ENCODE assay signal across 7 mouse cellular contexts in the genomic region with DNA sequence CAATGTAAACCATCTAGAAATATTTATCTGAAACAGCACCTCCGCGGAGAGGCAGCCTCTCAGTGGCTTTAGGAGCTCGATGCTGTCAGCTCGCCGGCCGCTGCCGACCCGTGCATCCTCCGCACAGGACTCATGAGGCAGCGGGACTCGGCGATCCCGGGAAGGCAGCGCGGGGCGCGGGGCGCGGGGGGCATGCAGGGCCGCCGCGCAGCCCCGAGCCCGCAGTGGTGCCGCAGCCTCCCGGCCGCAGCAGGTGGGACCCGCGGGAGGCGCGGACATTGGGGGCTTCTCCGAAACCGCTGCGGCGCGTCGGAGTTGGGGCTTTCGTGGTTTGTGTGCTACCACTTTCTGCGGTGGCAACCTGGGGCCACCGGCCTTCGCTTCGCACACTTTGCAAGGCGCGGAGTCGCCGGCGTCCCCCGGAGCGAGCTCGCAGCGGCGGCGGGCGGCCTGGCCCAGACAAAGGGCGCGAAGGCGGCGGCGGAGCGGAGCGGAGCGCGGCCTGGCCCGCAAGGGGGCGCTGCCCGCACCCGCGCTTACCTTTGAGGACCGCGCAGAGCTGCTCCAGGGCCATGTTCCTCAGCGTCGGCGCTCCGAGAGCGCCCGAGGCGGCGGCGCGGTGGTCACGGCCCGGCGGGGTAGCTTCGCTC. TPM values are rescaled to one million over a fixed set of nuclear protein-coding genes. Genes with fewer than 3 reads are reported as not detected.
A peak's percentile ranks its signal among the peaks of the same experiment; 100 is the strongest.
DNase-seq lines count a peak whose midpoint lies in the region; ATAC-seq and TF ChIP-seq lines count a peak whose summit lies in the region.

No protein-coding gene starts in this region.

- peak; percentile 62 for TF ChIP-seq CTCF in gastrocnemius, adult 2 months (IDR thresholded peaks at IDR 0.05)

- peak overlapping the region; percentile 70 for H3K9ac ChIP-seq in intestine, embryonic 15.5 days

- H3K9me3 ChIP-seq in intestine, embryonic 15.5 days, result no peaks in the 10 kb centered on the region
- H3K9me3 ChIP-seq in midbrain, embryonic 10.5 days (replicated peaks), result no peaks in the 10 kb centered on the region

- ATAC-seq in intestine, embryonic 15.5 days, result peak; percentile 98

- H3K27me3 ChIP-seq in intestine, embryonic 15.5 days (replicated peaks), result no peaks in the 10 kb centered on the region
- peaks cover 24% of the 10 kb centered on the region for H3K27me3 ChIP-seq in midbrain, embryonic 10.5 days (ENCODE audit: low read depth, poor library complexity, severe bottlenecking)

- H3K36me3 ChIP-seq in intestine, embryonic 15.5 days, result no peaks in the 10 kb centered on the region
- 0 out of 2 replicates have a peak, but pooled peaks cover 3% of the 10 kb centered on the region for H3K36me3 ChIP-seq in midbrain, embryonic 10.5 days

- intact Hi-C loops in gastrocnemius, adult 2 months (cut with DNase I), result loop anchor here (2.0 kb wide), 1 partner anchor 141 kb away; a partner anchor contains a TSS
- intact Hi-C loops in left cerebral cortex, postnatal 36 days (cut with DNase I), result loop anchor here (1.0 to 5.0 kb wide), 3 partner anchors 777 to 885 kb away; no protein-coding TSS in a partner anchor

- H3K4me2 ChIP-seq in intestine, embryonic 15.5 days (replicated peaks), result peak overlapping the region; percentile 99

- peak overlapping the region; percentile 80 for H3K4me3 ChIP-seq in gastrocnemius, adult 2 months
- peak overlapping the region; percentile 70 for H3K4me3 ChIP-seq in intestine, embryonic 15.5 days (replicated peaks)
- H3K4me3 ChIP-seq in midbrain, embryonic 10.5 days, result peak overlapping the region; percentile 81

- peaks cover 4% of the 10 kb centered on the region for H3K4me1 ChIP-seq in intestine, embryonic 15.5 days (replicated peaks)
- H3K4me1 ChIP-seq in midbrain, embryonic 10.5 days, result peaks cover 14% of the 10 kb centered on the region

- WGBS in intestine, embryonic 15.5 days, result under 1% methylated on average over 84 of the region's 84 CpGs
- WGBS in midbrain, embryonic 10.5 days, result under 1% methylated on average over 84 of the region's 84 CpGs

- peak overlapping the region; percentile 28; the same call in 1 of the 2 replicates for H3K27ac ChIP-seq in gastrocnemius, adult 2 months
- H3K27ac ChIP-seq in intestine, embryonic 15.5 days, result peak overlapping the region; percentile 73
- H3K27ac ChIP-seq in midbrain, embryonic 10.5 days (replicated peaks), result peak overlapping the region; percentile 98

- peak; percentile 82 for DNase-seq in adrenal gland, postnatal 10 days
- peak; percentile 38 to 85 for DNase-seq in cerebellum, postnatal 4 days (ENCODE audit: low spot score in 2 of 2)
- peak; percentile 36 for DNase-seq in gastrocnemius, adult 2 months
- DNase-seq in left cerebral cortex, postnatal 36 days (ENCODE audit: low spot score in 2 of 2), result peak; percentile 40 to 58
- peak; percentile 87 for DNase-seq in midbrain, embryonic 10.5 days (ENCODE audit: low spot score)
- DNase-seq in spleen, adult 12 weeks (ENCODE audit: low spot score), result peak; percentile 34

RNA-seq across cellular contexts. Expression of a gene that starts 0.5 kb away (rescaled TPM):
- 1 to 10 TPM; 5.3 to 5.8 TPM for total RNA-seq in adrenal gland, postnatal 10 days (2021)
- 1 to 10 TPM in 1 of 2 experiments, under 1 TPM in 1; 0.86 to 3.8 TPM for total RNA-seq in gastrocnemius, adult 2 months (2021)
- 5.4 and 7.0 TPM in 2 replicates for polyA plus RNA-seq in intestine, embryonic 15.5 days (2015; fragmentation: Nextera tagmentation; extraction: Ambion mirVana)
- total RNA-seq in left cerebral cortex, postnatal 36 days (2021), result 10 to 100 TPM; 61.4 to 66.7 TPM
- 16.8 and 21.3 TPM in 2 replicates for polyA plus RNA-seq in midbrain, embryonic 10.5 days (2016; fragmentation: Nextera tagmentation; extraction: Ambion mirVana)

Comparison
In these comparisons a context has a peak if more than half of its experiments do, and no peak if none do; other contexts are left out.
1. Peak in every context shown above with its lines: DNase-seq, ATAC-seq, H3K4me3 ChIP-seq and H3K27ac ChIP-seq.
2. DNase-seq: peak in every context shown above with its lines; median percentile 87 in midbrain, embryonic 10.5 days; 82 in adrenal gland, postnatal 10 days; 62 in cerebellum, postnatal 4 days; 49 in left cerebral cortex, postnatal 36 days; 36 in gastrocnemius, adult 2 months; 34 in spleen, adult 12 weeks.
3. H3K27ac ChIP-seq: peak in every context shown above with its lines; median percentile 98 in midbrain, embryonic 10.5 days; 73 in intestine, embryonic 15.5 days; 28 in gastrocnemius, adult 2 months.
4. RNA of a gene that starts 0.5 kb away (total RNA-seq): 61.4 to 66.7 TPM in left cerebral cortex, postnatal 36 days; 5.3 to 5.8 TPM in adrenal gland, postnatal 10 days and 0.86 to 3.8 TPM in gastrocnemius, adult 2 months; every median in the first group is over 4 times any median in the second.